Mouse (Mus musculus) olfactory bulb, adult 2 months (tissue): Measurements from ENCODE around the gene Muc4.

Experiments
- CTCF ChIP-seq: fragments of 200-500 bp; IDR thresholded peaks from 2 replicates; pipeline ENCODE4 v1.5.1; 2012; ENCODE audit warnings: low read depth, mild to moderate bottlenecking, low read length, moderate library complexity; ENCODE audit not compliant: insufficient read depth
- POLR2A ChIP-seq: fragments of 200-500 bp; IDR thresholded peaks from 2 replicates; pipeline ENCODE4 v1.6.1; 2012; ENCODE audit warnings: mild to moderate bottlenecking, low read depth, low read length, moderate library complexity; ENCODE audit not compliant: insufficient read depth

DNA sequence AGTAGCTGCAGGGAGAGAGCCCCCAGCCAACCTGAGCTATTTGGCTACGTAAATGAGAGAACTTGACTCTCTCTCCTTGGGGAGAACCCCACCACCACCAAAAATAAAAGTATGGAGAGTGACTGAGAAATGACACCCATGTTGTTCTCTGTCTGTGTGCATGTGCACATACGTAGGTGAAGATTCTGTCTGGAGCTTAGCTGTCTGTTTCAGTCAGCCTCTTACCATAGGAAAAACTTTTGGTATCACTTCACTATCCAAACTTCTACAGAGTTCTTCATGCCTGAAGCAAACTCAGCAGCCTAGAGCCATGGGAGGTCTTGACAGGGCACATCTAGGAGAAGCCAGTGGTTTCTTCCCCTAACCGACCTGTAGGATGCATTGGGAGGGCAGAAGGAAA is 2.5 kb upstream of the Muc4 start:
- no peak for TF ChIP-seq CTCF
- no peak for TF ChIP-seq POLR2A
